Mouse (Mus musculus): ENCODE data around the gene Prnd.

Gene Prnd

GRCm38 (mm10) chr2:131950598-131951095 lies at the start of gene Prnd:
Prnd (plus strand) TSS chr2:131950861.
- DNase-seq = no peak

GRCm38 (mm10) chr2:131902423-131902822 lies 48.2 kb upstream of the Prnd start:
- DNase-seq = no peak

- peak; percentile 9 for DNase-seq
These were observed 47.8 kb upstream of the Prnd start for GRCm38 (mm10) chr2:131902867-131903266.

GRCm38 (mm10) chr2:131905025-131905424 lies 45.6 kb upstream of the Prnd start:
- no peak for DNase-seq

- no peak for DNase-seq
These were observed 44.9 kb upstream of the Prnd start for GRCm38 (mm10) chr2:131905776-131906175.

- no peak for DNase-seq
These were observed 44.4 kb upstream of the Prnd start for GRCm38 (mm10) chr2:131906266-131906665.

- DNase-seq = peak; percentile 20
These were observed 43.8 kb upstream of the Prnd start for GRCm38 (mm10) chr2:131906846-131907245.

- DNase-seq = no peak
These were observed 43.4 kb upstream of the Prnd start for GRCm38 (mm10) chr2:131907311-131907710.

GRCm38 (mm10) chr2:131908351-131908861 lies 42.3 kb upstream of the Prnd start:
- peak; percentile 27 for DNase-seq

GRCm38 (mm10) chr2:131908906-131909305 lies 41.8 kb upstream of the Prnd start:
- no peak for DNase-seq

- peak; percentile 93 for DNase-seq
These were observed 40.7 kb upstream of the Prnd start, which contains the start of the genes Prnp and Prn for GRCm38 (mm10) chr2:131909683-131910572. Prnp (plus strand) TSS chr2:131909928. Prn (plus strand) TSS chr2:131909957.

GRCm38 (mm10) chr2:131910847-131911246 lies 39.8 kb upstream of the Prnd start:
- DNase-seq = no peak

GRCm38 (mm10) chr2:131911341-131911740 lies 39.3 kb upstream of the Prnd start:
- DNase-seq = no peak

- DNase-seq = peak; percentile 3
These were observed 38.0 kb upstream of the Prnd start for GRCm38 (mm10) chr2:131912526-131913258.

GRCm38 (mm10) chr2:131932275-131932902 lies 18.3 kb upstream of the Prnd start:
- no peak for DNase-seq

GRCm38 (mm10) chr2:131933013-131933412 lies 17.6 kb upstream of the Prnd start:
- DNase-seq = no peak

- DNase-seq = no peak
These were observed 17.1 kb upstream of the Prnd start for GRCm38 (mm10) chr2:131933598-131933997.

GRCm38 (mm10) chr2:131934243-131934642 lies 16.4 kb upstream of the Prnd start:
- no peak for DNase-seq

GRCm38 (mm10) chr2:131935390-131936105 lies 15.1 kb upstream of the Prnd start:
- DNase-seq = no peak

- no peak for DNase-seq
These were observed 14.3 kb upstream of the Prnd start for GRCm38 (mm10) chr2:131936410-131936809.

GRCm38 (mm10) chr2:131939404-131940111 lies 11.1 kb upstream of the Prnd start:
- DNase-seq = peak; percentile 60
